Mouse (Mus musculus): ENCODE measurements around the gene Ccnk.

- TF ChIP-seq CTCF (IDR thresholded peaks at IDR 0.05; ENCODE audit: extremely low read depth, insufficient read depth, insufficient read length, insufficient replicate concordance) (no peak), POLR2A (IDR thresholded peaks at IDR 0.05; ENCODE audit: low read depth, low read length) (no peak)
Measured at GRCm38 (mm10) chr12:108242243-108242745, 62.9 kb downstream of the Ccnk start.
